Mouse (Mus musculus) frontal cortex, adult (tissue): ENCODE measurements around the gene Npas3.
A peak's percentile ranks its signal among the peaks of the same experiment; 100 is the strongest.

Source experiments
- ATAC-seq: cut with Nextera tagmentation; 2 replicates; pipeline ENCODE4 v1.9.2; 2017; ENCODE audit warnings: mild to moderate bottlenecking, moderate library complexity, mixed read lengths; ENCODE audit not compliant: low TSS enrichment

Npas3 gene

GRCm38 (mm10) chr12:53294011-53294410 lies 45.5 kb downstream of the Npas3 start:
- ATAC-seq = no peak

DNA sequence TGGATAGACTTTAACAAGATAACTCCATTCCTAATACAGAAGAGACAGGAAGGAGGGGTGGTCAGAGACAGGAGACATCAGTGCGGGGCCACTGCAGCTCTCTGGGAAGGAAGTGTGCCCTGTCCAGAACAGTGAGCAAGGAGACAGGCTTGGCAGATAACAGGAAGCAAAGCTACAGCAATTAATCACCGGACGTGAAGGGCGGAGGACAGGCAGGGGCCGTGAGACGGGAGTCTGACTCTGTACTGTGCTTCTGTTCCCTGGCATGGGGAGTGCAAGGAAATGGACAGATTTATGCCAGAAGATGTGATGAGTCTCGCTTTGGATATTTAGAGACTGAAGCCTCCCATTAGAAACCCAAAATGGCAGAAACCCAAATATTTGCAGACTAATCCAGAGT lies 47.3 kb downstream of the Npas3 start:
- ATAC-seq = no peak

DNA sequence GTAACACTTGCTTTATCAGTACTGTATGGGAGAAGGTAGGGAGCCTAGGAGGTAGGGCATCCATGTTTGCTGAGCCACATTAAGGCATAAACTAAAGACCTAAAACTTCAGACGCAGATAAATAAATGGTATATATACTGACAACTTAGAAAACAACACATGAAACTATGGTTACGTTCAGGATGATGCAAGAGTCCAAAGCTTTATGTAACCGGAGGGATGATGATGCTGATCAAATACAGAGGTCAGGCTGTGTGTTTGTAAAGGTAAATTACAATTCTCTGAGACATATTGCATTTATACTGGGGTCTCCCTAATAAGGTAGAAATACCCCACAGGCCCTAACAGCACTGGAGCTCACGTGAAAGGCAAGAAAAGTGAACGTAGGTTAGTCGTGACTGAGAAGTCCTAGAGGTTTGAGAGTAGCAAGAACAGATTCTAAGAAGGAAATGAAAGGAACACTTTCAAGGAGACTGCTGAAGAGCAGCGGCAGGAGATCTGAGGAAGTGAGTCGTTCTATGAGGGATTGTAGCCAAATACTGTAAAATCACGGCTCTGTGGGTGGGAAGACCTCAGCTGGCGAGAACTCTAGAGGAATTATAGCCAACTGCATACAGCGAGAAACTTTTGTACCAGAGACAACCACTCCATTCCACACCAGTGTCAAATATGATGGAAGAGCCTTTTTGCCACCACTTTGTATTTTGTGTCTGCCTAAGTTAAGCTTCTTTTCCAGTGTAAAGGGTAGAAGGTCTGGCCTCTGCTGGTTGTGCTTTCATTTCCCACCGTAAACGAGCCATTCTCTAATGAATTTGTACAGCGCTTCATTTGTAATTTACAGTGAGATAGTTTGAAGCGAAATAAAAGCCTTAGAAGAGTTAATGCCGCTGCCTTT lies 49.7 kb downstream of the Npas3 start:
- peak; percentile 78 for ATAC-seq

GRCm38 (mm10) chr12:53300964-53301363 lies 52.5 kb downstream of the Npas3 start:
- ATAC-seq = peak; percentile 86

DNA sequence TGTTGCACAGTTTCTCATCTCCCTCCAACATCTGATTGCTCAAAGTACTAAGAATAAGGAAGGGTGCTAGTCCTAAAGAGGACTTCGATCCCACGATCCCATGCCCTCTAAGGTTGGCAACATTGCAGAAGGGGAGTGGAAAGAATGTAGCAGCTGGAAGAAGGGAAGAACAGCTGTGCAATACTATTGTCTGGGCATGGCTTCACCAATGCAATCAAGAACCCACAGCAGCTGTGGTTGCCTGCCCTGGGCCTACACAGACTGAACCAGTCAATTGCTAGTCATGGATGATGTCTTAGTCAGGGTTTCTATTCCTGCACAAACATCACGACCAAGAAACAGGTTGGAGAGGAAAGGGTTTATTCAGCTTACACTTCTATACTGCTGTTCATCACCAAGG lies 53.7 kb downstream of the Npas3 start:
- no peak for ATAC-seq

DNA sequence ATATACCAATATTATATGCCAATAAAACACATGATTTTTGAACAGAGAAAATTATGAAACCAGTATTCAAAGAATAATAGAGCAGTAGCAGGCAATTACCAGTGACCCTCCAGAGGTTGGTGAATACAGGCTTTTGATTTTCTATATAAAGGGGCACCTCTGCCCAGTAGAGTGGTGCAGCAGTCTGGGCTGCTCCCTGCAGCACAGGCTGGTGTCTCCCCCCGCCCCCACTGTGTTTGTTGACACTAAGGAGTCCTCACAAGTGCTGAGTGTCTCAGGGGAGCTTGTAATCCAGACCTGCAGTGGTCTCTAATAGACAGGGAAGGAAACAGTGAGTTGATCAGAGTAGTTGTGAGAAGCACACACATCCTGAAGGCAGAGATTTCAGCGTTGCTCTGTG lies 68.2 kb downstream of the Npas3 start:
- no peak for ATAC-seq

DNA sequence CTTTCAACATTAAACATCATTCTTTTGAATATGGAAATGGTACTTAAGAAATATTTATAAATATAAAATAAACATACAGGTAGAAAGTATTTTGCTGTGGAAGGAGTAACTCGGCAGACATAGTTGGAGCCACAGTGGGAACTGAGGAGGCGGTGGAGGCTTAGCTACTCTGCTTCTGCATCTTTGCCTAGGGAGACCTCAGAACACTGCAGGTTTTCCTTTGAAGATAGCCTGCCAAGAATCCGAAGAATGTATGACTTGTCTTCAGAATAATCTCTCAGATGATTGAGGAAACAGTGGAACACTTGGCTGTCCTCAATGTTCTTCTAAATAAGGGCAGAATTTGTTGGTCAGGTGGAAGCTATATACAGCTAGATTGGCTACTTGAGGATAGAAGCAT lies 69.3 kb downstream of the Npas3 start:
- no peak for ATAC-seq

GRCm38 (mm10) chr12:53320526-53320925 lies 72.0 kb downstream of the Npas3 start:
- no peak for ATAC-seq

DNA sequence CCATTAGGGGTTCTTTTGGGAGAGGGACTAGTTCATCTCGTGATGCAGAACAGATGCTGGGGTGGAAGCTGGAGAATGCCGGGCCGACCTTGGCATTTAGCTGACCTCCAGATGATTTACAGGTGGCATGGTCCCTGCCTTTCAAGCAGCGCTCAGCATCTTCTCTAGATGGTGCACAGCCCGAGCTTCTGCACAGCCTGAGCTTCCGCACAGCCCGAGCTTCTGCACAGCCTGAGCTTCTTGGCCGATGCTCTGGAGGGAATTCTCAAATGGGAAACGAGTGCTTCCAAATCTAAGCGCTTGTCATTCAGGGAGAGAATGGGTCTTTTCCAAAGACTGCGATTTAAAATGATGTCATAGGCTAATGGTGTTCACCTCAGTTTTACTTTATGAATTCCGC lies 72.5 kb downstream of the Npas3 start:
- ATAC-seq = 0 out of 2 replicates have a peak, but pooled peaks have one; percentile 34

- ATAC-seq = no peak
Observed at GRCm38 (mm10) chr12:53321944-53322343, 73.5 kb downstream of the Npas3 start.

DNA sequence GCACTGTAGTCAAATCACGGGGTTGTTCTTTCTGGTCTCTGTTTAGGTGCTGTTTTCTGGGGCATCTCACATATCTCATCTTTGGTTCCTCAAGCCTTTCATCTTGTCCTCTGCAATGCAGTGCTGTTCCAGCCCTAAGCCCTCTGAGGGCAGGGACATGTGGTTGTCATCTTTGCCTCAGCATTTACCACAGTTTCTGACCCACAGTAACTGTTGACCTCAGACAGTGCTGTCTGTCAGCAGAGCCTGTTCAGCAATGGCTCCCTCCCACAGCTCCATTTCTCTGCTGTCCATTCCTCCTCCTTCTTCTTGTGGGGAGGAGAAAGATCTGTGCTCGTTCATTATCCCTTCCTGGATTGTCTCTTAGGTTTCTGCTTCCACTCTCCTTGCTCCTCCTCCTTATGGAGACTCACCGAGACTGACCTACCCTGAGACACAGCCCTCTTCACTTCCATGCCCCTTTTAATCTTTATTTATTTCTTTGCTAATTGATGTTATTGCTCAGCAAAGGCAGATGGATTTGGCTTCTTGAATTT lies 79.2 kb downstream of the Npas3 start:
- no peak for ATAC-seq

DNA sequence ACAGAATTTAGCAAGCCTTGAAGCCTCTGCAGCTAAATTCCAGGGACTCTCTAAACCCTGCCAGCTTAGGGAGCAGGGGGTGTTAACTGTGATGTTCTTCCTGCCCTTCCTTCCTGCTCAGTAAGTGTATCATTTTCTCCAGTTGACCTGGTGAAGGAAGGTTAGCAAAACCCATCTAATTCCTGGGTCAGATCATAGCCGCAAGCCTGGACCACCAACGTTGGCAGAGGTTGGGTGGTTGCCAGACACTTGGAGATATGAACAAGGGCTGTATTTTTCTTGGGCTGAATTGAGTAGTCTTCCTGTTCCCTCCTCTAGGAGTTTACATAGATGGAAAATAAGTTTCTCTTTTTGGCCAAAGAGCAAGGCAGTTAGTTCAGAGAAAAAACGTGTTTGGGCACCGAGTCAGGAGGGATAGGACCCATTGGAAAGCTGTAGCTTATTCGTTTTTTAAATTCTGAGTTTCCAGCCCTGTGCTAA lies 79.8 kb downstream of the Npas3 start:
- no peak for ATAC-seq

- no peak for ATAC-seq
Observed at GRCm38 (mm10) chr12:53330141-53330540, 81.7 kb downstream of the Npas3 start.

DNA sequence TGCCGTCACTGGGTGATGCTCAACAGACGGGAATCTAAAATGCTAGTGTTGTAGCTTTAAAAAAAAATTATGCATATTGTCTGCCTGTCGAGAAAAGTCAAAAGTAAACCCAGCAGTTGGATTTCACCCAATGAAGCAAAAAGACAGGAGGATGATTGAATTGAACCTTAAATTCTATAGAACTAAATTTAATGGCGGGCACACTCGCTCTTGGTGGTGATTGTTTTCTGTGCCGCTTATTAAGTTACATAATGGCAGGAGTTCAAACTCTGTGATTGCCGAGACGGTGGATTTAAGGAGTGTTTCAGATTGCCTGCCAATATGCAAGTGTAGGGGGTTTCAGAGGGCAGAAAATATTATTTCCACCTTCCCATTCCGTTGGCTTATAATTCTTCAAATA lies 82.9 kb downstream of the Npas3 start:
- no peak for ATAC-seq

- ATAC-seq = no peak
Observed at GRCm38 (mm10) chr12:53331800-53332199, 83.3 kb downstream of the Npas3 start.

- no peak for ATAC-seq
Observed at GRCm38 (mm10) chr12:53333251-53333650, 84.8 kb downstream of the Npas3 start.

DNA sequence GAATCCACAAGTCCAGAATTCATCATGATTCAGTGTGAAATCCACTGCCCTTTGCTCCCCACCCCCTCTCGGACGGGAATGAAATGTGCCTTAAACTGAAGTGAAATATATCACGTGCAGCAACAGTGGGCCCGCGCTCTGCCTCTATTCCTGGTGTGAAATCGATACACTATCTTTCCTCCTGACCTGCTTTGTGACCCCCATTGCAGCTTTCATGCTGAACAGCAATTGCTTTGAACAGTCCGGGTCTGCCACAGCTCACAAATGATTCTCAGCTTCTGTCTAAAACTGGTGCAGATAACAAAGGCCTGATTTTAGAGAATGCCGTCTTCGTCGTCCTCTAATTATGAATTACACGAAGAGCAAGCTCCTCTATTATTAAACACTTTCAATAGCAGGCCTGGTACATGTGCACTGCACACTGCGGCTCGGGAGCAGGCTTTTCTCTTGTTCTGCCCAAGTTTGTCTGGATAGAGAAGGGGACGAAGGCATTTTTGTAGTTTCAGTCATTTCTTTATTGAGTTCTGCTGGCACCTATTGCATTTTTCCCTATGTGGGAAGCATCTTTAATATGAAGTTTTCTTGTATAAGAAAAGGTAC lies 90.0 kb downstream of the Npas3 start:
- no peak for ATAC-seq

DNA sequence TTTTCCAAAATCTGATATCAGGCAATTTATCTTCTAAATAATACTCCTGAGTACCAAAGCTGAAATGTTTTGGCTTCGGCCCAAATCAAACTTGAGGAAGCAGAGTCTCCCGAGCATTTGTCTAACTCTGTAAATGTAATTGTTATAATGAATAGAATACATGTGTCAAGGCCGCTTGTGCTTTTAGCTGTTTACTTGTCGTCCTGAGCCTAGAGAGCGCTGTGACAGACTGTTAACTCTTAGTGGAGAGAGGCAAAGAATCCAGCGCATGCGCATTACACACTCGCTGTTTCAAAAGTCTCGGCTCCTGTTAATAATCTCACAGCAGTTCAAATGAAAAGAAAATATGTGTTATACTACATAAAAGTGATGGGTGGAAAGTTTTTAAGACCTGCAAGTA lies 94.3 kb downstream of the Npas3 start:
- no peak for ATAC-seq

DNA sequence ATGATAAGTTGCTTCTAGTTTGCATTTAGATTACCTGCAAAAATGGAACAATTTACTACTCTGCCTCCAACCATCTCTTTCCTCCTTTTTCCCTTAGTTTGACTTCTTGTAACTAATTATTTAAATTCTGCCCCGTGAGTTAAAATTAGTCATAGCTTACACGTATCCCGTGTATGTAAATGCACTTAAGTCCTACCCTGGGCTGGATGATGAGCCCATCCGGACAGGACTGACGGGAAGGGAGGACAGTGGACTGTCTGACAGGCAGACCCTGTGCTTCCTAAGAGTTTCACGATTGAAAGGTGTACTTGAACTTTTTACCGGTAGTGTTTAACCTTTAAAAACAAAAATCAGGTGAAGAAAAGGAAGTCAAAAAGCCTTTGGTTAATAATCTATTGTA lies 103.4 kb downstream of the Npas3 start:
- ATAC-seq = no peak

DNA sequence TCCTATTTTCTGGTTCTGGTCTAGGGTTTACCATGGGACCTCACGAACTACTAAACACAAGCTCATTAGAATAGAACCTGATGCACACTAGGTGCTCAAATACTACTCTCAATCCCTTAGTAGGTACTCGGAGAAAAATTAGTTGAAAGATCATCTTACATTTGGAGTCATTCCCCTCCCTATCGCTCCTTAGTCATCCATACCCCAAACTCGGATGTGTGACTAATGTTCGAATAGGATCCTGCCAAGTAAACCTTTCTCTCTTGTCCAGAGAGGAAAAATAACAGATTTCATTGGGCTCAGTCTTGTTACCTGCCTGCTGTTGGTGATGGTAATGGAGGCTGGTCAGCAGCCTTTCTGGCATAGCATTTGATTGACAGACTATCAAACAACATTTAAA lies 117.3 kb downstream of the Npas3 start:
- ATAC-seq = no peak

- no peak for ATAC-seq
Observed at GRCm38 (mm10) chr12:53384851-53385250, 136.4 kb downstream of the Npas3 start.

DNA sequence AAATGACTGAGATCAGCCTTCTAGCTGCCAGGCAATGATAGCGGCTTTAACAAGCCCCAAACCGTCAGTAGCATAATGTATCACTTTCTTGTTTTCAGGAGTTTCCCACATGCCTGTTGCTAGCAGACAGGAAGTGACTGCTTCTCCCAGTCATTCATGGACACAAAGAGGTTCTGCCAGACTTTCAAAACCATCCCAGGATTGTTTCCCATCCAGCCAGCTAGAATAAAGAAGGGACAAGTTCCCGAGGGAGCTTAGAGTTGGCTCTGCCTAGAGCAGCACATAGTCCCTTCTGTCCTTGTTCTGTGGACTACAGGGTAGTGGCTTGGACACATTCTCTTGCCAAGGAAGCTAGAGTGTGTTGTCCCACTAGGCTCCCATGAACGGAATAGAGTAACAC lies 157.4 kb downstream of the Npas3 start:
- ATAC-seq = no peak

GRCm38 (mm10) chr12:53407776-53408175 lies 159.3 kb downstream of the Npas3 start:
- peak; percentile 67 for ATAC-seq
